Mouse (Mus musculus) right cerebral cortex, postnatal 14 days (tissue): ENCODE measurements at regions not wholly inside any gene's neighbourhood (a gene's known extent, or its start where the extent isn't known, plus 50 kb on each side); places are given as distances from the start of the nearest gene placed in this dataset.

Experiments used
- DNase-seq: peaks from one replicate; pipeline ENCODE4 v3.0.0; 2022

GRCm38 (mm10) chr5:41476001-41476400, 232.0 kb downstream of the Rab28 start:
- no peak for DNase-seq

- DNase-seq: no peak
These were observed 262.4 kb downstream of the Rab28 start for GRCm38 (mm10) chr5:41445512-41446005.

GRCm38 (mm10) chr5:41441081-41441480, 266.9 kb downstream of the Rab28 start:
- no peak for DNase-seq

- DNase-seq: no peak
These were observed 288.7 kb downstream of the Rab28 start for GRCm38 (mm10) chr5:41419121-41419874.

- no peak for DNase-seq
These were observed 298.8 kb downstream of the Rab28 start for GRCm38 (mm10) chr5:41409070-41409668.

- peak; percentile 10 for DNase-seq
These were observed 315.1 kb downstream of the Rab28 start for GRCm38 (mm10) chr5:41392802-41393234.

GRCm38 (mm10) chr5:41392137-41392554, 315.8 kb downstream of the Rab28 start:
- no peak for DNase-seq

GRCm38 (mm10) chr5:41373409-41373808, 334.5 kb downstream of the Rab28 start:
- DNase-seq: no peak

- no peak for DNase-seq
These were observed 336.5 kb downstream of the Rab28 start for GRCm38 (mm10) chr5:41371461-41371860.

GRCm38 (mm10) chr5:41370356-41370755, 337.6 kb downstream of the Rab28 start:
- DNase-seq: no peak

GRCm38 (mm10) chr5:41369907-41370306, 338.1 kb downstream of the Rab28 start:
- DNase-seq: no peak

- no peak for DNase-seq
These were observed 342.1 kb downstream of the Rab28 start for GRCm38 (mm10) chr5:41365883-41366282.

GRCm38 (mm10) chr5:41348410-41348821, 359.5 kb downstream of the Rab28 start:
- DNase-seq: no peak

- DNase-seq: no peak
These were observed 360.5 kb downstream of the Rab28 start for GRCm38 (mm10) chr5:41347416-41347815.

- no peak for DNase-seq
These were observed 367.4 kb downstream of the Rab28 start for GRCm38 (mm10) chr5:41340581-41340980.

GRCm38 (mm10) chr5:41296440-41296839, 411.5 kb downstream of the Rab28 start:
- no peak for DNase-seq

- DNase-seq: no peak
These were observed 441.2 kb downstream of the Rab28 start for GRCm38 (mm10) chr5:41266731-41267130.

GRCm38 (mm10) chr5:41266317-41266716, 441.6 kb downstream of the Rab28 start:
- no peak for DNase-seq

- DNase-seq: no peak
These were observed 446.2 kb downstream of the Rab28 start for GRCm38 (mm10) chr5:41261654-41262237.
